Mouse (Mus musculus) G1E (cell line): ENCODE results near the gene Cnfn.

Experiments used
- CTCF ChIP-seq: IDR thresholded peaks from 2 replicates; pipeline ENCODE4 v1.5.1; 2012; ENCODE audit warnings: low read depth, low read length, inconsistent platforms, mixed read lengths
- GATA1 ChIP-seq: IDR thresholded peaks from 2 replicates; pipeline ENCODE4 v1.6.1; 2012; ENCODE audit warnings: borderline replicate concordance, low read length, inconsistent platforms, mixed read lengths
- GATA2 ChIP-seq: IDR thresholded peaks from 2 replicates; pipeline ENCODE4 v1.6.1; 2012; ENCODE audit warnings: low read depth, low read length, inconsistent platforms, borderline replicate concordance
- POLR2AphosphoS5 ChIP-seq: IDR thresholded peaks from 2 replicates; pipeline ENCODE4 v1.6.1; 2012; ENCODE audit warnings: low read depth, low read length, inconsistent platforms; ENCODE audit not compliant: insufficient replicate concordance
- TAL1 ChIP-seq: conservative IDR thresholded peaks from 2 replicates; pipeline ENCODE4 v1.6.1; 2012; ENCODE audit warnings: low read depth, low read length, inconsistent platforms, mixed read lengths

DNA sequence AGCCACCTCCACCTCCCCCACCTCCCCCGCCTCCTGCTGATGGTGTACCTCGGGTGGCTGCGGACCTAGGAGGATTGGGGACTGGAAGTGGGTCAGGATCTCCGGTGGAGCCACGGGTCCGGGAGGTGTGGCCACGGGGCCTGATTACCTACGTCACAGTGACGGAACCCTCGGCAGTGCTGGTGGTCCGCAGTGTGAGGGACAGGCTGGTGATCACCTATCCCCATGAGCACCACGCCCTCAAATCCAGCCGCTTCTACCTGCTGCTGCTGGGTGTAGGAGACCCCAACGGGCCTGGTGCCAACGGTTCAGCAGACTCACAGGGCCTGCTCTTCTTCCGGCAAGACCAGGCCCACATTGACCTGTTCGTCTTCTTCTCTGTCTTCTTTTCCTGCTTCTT lies 5.9 kb downstream of the Cnfn start:
- TF ChIP-seq POLR2AphosphoS5 (no peak), TAL1 (no peak), GATA1 (no peak), CTCF (no peak), GATA2 (no peak)
